Mouse (Mus musculus): ENCODE results near the gene Lrmp.

DNA sequence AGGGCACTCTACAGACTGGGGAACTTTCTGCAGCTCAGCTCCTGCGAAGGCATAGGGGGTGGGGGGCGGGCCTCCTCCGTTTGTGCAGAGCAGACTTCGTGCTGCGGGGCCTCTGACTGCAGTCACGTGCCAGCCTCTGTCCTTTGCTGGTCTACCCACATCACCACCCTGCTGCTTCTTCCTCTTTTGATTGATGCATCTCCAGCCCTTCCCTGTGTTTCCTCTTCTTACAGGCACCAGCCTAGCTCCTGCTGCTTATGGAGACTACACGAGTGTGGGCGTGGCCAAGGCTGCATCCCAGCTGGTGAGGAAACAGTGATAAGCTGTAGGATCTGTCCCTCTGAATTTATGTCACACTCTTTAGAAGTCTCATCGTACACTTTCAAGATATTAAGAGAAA lies 33.6 kb downstream of the Lrmp start:
- TF ChIP-seq CTCF (IDR thresholded peaks at IDR 0.05): no peak
- TF ChIP-seq EP300 (IDR thresholded peaks at IDR 0.05): no peak
